Mouse (Mus musculus): ENCODE results near the gene Zfp846.

- TF ChIP-seq EP300 (IDR thresholded peaks at IDR 0.05; ENCODE audit: low read depth): no peak
- TF ChIP-seq CTCF (IDR thresholded peaks at IDR 0.05; ENCODE audit: low read depth): no peak
Observed at GRCm38 (mm10) chr9:20641501-20641900, 60.4 kb downstream of the Zfp846 start.

Data from liver, embryonic 14.5 days (tissue).